Mouse (Mus musculus) retina, postnatal 1 day (tissue): ENCODE measurements around the gene Grem1.

Source experiments
- DNase-seq: peaks from one replicate; pipeline ENCODE4 v3.0.0-alpha.2; 2012

The Grem1 gene

GRCm38 (mm10) chr2:113756924-113757524 is 1.4 kb downstream of the Grem1 start:
- peak; percentile 13 for DNase-seq

GRCm38 (mm10) chr2:113749721-113750120 is 8.7 kb downstream of the Grem1 start:
- DNase-seq = no peak

GRCm38 (mm10) chr2:113749309-113749708 is 9.1 kb downstream of the Grem1 start:
- DNase-seq = no peak

GRCm38 (mm10) chr2:113728581-113728980 is 29.9 kb downstream of the Grem1 start:
- no peak for DNase-seq

GRCm38 (mm10) chr2:113714801-113715200 is 43.6 kb downstream of the Grem1 start:
- no peak for DNase-seq

GRCm38 (mm10) chr2:113713406-113713805 is 45.0 kb downstream of the Grem1 start:
- DNase-seq = no peak

GRCm38 (mm10) chr2:113707507-113707906 is 50.9 kb downstream of the Grem1 start:
- no peak for DNase-seq

GRCm38 (mm10) chr2:113701507-113701906 is 56.9 kb downstream of the Grem1 start:
- no peak for DNase-seq

GRCm38 (mm10) chr2:113696647-113697046 is 61.8 kb downstream of the Grem1 start:
- DNase-seq = no peak

- no peak for DNase-seq
Observed at GRCm38 (mm10) chr2:113696222-113696621, 62.2 kb downstream of the Grem1 start.
